Mouse (Mus musculus): ENCODE data around the gene Eme2.

DNA sequence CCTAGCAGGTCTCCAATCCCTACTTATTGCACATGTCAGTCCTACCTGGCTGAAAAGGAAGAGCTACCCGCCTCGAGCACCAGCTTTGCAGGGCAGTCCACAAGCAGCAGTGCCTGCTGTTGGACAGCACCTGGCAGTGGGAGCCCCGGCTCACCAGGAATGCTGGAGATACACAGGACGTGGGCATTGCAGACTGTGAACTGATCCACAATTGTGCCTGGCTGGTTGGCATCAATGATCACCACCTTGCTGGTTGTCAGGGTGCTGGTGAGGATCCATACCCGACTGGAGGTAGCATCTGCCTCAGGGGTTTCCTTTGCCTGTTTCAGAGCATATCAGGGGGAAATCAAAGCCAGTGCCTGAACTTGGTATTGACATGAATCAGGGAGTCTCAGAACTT is 7.2 kb upstream of the Eme2 start:
- TF ChIP-seq POLR2A (IDR thresholded peaks at IDR 0.05; ENCODE audit: borderline replicate concordance, control insufficient read depth, low read depth, low read length) (no peak), CTCF (IDR thresholded peaks at IDR 0.05; ENCODE audit: control insufficient read depth, insufficient read depth, low read length) (no peak)
